Mouse (Mus musculus) limb, embryonic 15.5 days (tissue): ENCODE results near the gene Faap24. TPM values are rescaled to one million over a fixed set of nuclear protein-coding genes. Genes with fewer than 3 reads are reported as not detected.
A peak's percentile ranks its signal among the peaks of the same experiment; 100 is the strongest.

Experiments
- ATAC-seq: fragments of 200-750 bp; cut with Nextera tagmentation; 2 replicates; pipeline ENCODE4 v1.8.0; 2017; ENCODE audit warnings: low read depth, moderate TSS enrichment; ENCODE audit not compliant: insufficient number of reproducible peaks, low FRiP score, low TSS enrichment
- H3K27ac ChIP-seq: fragments of 300-500 bp; sonication (generic); 2 replicates; pipeline ENCODE4 v1.5.1; 2015; ENCODE audit warnings: moderate library complexity, mild to moderate bottlenecking, inconsistent platforms
- H3K27me3 ChIP-seq: fragments of 300-500 bp; sonication (generic); 2 replicates; pipeline ENCODE4 v1.6.1; 2015; ENCODE audit warnings: inconsistent platforms
- H3K36me3 ChIP-seq: fragments of 300-500 bp; sonication (generic); 2 replicates; pipeline ENCODE4 v1.6.1; 2015; ENCODE audit warnings: inconsistent platforms
- H3K4me1 ChIP-seq: fragments of 300-500 bp; sonication (generic); 2 replicates; pipeline ENCODE4 v1.6.1; 2015; ENCODE audit warnings: inconsistent platforms
- H3K4me2 ChIP-seq: fragments of 300-500 bp; sonication (generic); 2 replicates; pipeline ENCODE4 v1.6.1; 2015; ENCODE audit warnings: mild to moderate bottlenecking, inconsistent platforms
- H3K4me3 ChIP-seq: fragments of 300-500 bp; sonication (generic); 2 replicates; pipeline ENCODE4 v1.5.1; 2015; ENCODE audit warnings: mild to moderate bottlenecking, inconsistent platforms
- H3K9ac ChIP-seq: fragments of 300-500 bp; sonication (generic); 2 replicates; pipeline ENCODE4 v1.6.1; 2015; ENCODE audit warnings: inconsistent platforms
- H3K9me3 ChIP-seq: fragments of 300-500 bp; sonication (generic); 2 replicates; pipeline ENCODE4 v1.6.1; 2016; ENCODE audit warnings: inconsistent platforms
- WGBS: fragments of 180-500 bp; shearing (Covaris S2); methylation state at CpG from one replicate; pipeline ENCODE4 v1.1.7; 2015; 5-methylcytosine and 5-hydroxymethylcytosine counted together
- polyA plus RNA-seq: library from polyadenylated mRNA; unstranded; fragments of >200 nt; fragmentation: Nextera tagmentation; extraction: Ambion mirVana; gene quantifications from 2 replicates; pipeline ENCODE4 v1.2.1, GENCODE M21; 2015

Gene Faap24
- 15.6 and 16.0 TPM in 2 replicates for polyA plus RNA-seq

DNA sequence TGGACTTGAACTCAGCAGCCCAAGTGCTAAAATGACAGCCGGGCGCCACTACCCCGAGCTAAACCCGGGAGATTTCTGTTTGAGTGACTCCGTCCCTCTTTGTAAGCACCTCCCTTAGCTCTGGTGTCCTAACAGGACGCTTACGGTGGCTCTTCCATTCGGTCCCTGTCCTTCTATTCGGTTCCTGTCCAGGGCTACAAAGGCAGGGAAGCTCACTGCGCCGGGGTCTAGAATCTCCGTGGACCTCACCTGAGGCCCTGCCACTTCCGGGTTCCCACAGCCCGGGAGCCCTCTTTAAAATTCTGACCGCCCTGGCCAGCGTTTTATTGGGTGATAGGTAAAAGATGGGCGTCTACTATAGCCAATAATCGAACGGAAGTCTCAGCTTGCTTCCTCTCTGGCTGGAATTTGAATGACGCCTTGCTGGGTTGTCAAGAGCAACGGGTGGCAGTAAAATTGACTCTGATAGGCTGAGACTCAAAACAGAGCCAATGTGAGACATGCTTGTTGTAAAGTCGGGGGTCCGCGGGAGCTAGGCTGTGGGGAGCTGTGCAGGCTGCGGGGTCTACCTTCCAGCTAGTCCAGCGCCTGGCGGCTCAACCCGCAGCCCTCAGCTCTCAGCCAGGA, at the start of gene Faap24, which contains the start of gene Cep89:
Gene Faap24 (minus strand): TSS at position 295 of the 627 bp plus-strand sequence.
Gene Cep89 (plus strand): TSS at position 494 of the 627 bp plus-strand sequence.
- H3K27me3 ChIP-seq, result no peaks in the 10 kb centered on the region
- WGBS, result under 1% methylated on average over 28 of the region's 28 CpGs
- H3K4me3 ChIP-seq, result peak within 1 kb of the TSS; percentile 70
- H3K9ac ChIP-seq, result peak within 1 kb of the TSS; percentile 58
- H3K4me1 ChIP-seq, result peaks cover 17% of the 10 kb centered on the region
- H3K9me3 ChIP-seq, result no peaks in the 10 kb centered on the region
- peak; percentile 96 for ATAC-seq
- peaks cover 38% of the 10 kb centered on the region for H3K36me3 ChIP-seq
- H3K27ac ChIP-seq, result no peak within 1 kb of the TSS; the same call in 1 of the 2 replicates
- H3K4me2 ChIP-seq, result peak within 1 kb of the TSS; percentile 74

DNA sequence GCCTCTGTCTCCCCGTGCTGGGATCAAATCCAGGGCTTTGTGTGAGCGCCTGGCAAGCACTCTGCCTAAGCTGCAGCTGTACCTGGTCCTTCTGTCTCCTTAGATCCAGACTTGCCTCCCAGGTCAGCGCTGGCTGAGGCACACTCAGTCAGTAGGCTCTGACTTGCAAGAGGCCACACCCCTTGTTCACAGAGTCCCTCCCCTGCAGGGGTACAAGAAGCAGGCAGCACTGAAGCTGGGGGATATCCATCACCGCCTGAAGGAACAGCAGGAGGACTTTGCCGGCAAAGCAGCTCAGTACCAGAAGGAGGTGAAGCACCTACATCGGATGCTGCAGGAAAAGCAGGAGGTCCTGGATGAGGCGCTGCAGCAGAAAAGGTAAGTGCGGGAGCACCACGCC, 38.6 kb upstream of the Faap24 start:
- H3K4me2 ChIP-seq, result no peak overlapping the region
- no peaks in the 10 kb centered on the region for H3K9me3 ChIP-seq
- 82% methylated on average over 9 of the region's 9 CpGs for WGBS

DNA sequence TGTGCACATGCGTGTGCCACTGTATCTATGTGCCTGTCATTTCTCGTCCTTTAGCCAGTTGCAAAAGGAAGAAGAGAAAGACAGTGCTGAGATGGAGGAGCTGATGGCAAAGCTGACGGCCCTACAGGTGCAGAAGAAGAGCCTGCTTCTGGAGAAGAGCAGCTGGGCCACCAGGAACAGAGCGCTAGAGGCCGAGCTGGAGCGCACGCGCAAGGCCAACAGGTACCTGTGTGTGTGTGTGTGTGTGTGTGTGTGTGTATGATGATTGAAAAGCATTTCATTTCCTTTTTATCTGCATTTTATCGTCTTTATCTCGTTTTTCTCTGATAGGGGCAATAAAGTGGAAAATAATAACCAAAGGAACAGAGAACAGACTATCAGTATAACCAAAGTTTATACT, 31.5 kb upstream of the Faap24 start:
- Histone ChIP-seq H3K27me3 (no peaks in the 10 kb centered on the region), H3K36me3 (peaks cover 70% of the 10 kb centered on the region), H3K4me2 (no peak overlapping the region), H3K9ac (no peak overlapping the region), H3K27ac (no peak overlapping the region), H3K4me3 (no peak overlapping the region), H3K4me1 (no peaks in the 10 kb centered on the region), H3K9me3 (no peaks in the 10 kb centered on the region)
- 93% methylated on average over 10 of the region's 10 CpGs for WGBS
- no peak for ATAC-seq

More for the DNA sequence above, 38.6 kb upstream of the Faap24 start:
- Histone ChIP-seq H3K36me3 (peaks cover 83% of the 10 kb centered on the region), H3K4me1 (no peaks in the 10 kb centered on the region), H3K27me3 (no peaks in the 10 kb centered on the region), H3K4me3 (no peak overlapping the region), H3K27ac (no peak overlapping the region), H3K9ac (no peak overlapping the region)
- 0 out of 2 replicates have a peak, but pooled peaks have one; percentile 19 for ATAC-seq

DNA sequence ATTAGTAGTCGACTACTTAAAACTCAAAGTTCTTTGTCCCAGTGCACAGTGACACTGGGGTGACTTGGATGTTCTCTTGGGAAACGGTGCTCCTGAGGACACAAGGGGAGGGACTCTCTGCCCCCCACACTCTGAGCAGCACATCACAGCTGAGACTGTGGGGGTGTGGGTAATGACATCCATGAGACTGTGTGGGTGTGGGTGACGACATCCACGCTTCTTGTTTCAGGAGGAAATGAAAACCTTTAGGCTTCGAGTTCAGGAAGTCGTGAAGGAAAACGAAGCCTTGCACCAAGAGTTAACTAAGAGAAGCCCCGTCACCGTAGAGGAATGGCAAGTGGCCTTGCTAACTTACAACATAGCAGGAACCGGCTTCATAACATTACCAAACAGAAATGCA, 26.4 kb upstream of the Faap24 start:
- no peaks in the 10 kb centered on the region for H3K4me1 ChIP-seq
- no peak overlapping the region for H3K4me3 ChIP-seq
- no peaks in the 10 kb centered on the region for H3K27me3 ChIP-seq
- H3K9me3 ChIP-seq, result no peaks in the 10 kb centered on the region
- no peak overlapping the region for H3K4me2 ChIP-seq
- peaks cover 59% of the 10 kb centered on the region for H3K36me3 ChIP-seq
- 87% methylated on average over 10 of the region's 10 CpGs for WGBS
- no peak overlapping the region for H3K27ac ChIP-seq
- no peak for ATAC-seq
- no peak overlapping the region for H3K9ac ChIP-seq

DNA sequence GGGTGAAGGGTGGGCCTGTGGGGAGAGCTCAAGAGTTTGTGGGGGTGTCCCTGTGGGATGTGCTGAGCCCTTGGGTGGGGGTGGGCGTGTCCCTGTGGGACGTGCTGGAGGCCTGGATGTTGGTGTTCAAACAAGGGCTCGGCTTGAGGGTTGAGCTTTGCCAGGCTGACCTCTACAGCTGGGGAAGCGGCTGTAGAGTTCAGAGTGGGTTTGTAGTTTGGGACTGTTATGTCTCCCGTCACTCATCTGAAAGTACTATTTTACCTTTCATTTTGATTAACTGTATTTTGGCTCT, 20.0 kb upstream of the Faap24 start:
- Histone ChIP-seq H3K27me3 (no peaks in the 10 kb centered on the region), H3K4me2 (no peak overlapping the region), H3K27ac (no peak overlapping the region), H3K9me3 (no peaks in the 10 kb centered on the region), H3K9ac (no peak overlapping the region), H3K4me3 (no peak overlapping the region), H3K36me3 (peaks cover 43% of the 10 kb centered on the region), H3K4me1 (peaks cover 4% of the 10 kb centered on the region)
- 71% methylated on average over 5 of the region's 5 CpGs for WGBS
- ATAC-seq, result no peak

DNA sequence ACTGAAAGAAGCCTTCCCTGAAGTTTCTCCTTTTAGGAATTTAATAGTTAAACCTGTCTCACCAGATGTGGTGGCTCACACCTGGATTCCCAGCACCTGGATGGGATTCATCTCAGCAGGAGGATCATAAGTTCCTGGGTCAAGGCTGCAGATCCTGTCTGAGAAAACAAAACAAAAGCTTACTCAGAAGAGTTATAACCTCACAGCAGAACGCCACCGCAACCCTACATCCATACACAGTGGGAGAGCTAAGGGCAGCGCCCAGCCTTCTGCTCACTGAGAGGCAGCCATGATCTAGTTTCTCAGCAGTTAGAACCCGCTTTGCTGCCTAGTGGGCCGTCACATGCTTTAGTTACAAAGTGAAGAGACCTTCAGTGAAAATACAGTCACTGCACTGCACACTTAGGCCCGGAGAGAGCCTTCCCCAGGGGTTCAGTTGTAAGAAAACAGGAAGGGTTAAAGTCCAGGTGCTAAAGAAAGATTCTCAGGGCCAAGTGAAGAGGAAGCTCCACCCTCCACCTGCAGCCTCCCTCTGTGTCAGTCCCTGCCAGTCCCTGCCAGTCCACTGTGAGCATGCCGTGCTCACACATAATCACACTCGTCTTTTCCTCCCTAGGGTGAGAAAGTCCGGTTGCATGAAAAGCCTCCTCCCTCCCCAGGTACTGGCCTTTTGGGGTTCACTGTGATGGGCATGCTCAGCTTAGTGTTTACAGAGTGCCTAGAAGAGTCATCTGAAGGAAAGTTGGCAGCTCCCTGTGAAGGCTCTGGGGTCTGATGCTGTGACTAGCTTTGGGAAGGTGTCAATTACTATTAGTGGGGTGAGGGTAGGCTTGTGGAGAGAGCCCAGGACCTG, 19.4 kb upstream of the Faap24 start:
- Histone ChIP-seq H3K27me3 (no peaks in the 10 kb centered on the region), H3K9me3 (no peaks in the 10 kb centered on the region), H3K9ac (no peak overlapping the region), H3K4me1 (peaks cover 4% of the 10 kb centered on the region), H3K4me2 (no peak overlapping the region), H3K27ac (no peak overlapping the region), H3K4me3 (no peak overlapping the region), H3K36me3 (peaks cover 41% of the 10 kb centered on the region)
- 58% methylated on average over 9 of the region's 9 CpGs for WGBS
- no peak for ATAC-seq

DNA sequence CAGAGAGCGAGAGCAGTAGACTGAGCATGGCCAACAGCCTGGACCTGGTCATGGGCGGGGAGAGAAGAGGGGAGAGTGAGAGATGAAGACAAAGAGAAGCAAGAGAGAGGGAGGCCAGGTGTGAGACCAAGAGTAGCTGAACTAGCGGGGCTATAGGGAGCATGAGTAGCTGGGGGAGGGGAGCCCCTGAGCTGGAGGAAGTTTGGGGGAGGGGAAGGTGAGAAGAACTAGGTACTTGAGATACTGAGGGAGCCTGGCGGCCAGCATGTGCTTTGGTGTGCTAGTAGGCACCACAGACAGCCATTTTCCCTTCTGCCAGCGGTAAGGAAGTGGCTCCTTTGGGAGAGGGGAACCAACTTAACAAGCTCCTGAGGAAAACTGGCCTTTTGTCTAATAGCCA, 18.6 kb upstream of the Faap24 start:
- H3K36me3 ChIP-seq, result peaks cover 44% of the 10 kb centered on the region
- ATAC-seq, result no peak
- no peak overlapping the region for H3K4me3 ChIP-seq
- no peaks in the 10 kb centered on the region for H3K27me3 ChIP-seq
- WGBS, result 50% methylated on average over 5 of the region's 5 CpGs
- H3K9ac ChIP-seq, result no peak overlapping the region
- peak overlapping the region; percentile 27; the same call in 1 of the 2 replicates for H3K27ac ChIP-seq
- no peaks in the 10 kb centered on the region for H3K9me3 ChIP-seq
- peaks cover 4% of the 10 kb centered on the region for H3K4me1 ChIP-seq
- no peak overlapping the region for H3K4me2 ChIP-seq

DNA sequence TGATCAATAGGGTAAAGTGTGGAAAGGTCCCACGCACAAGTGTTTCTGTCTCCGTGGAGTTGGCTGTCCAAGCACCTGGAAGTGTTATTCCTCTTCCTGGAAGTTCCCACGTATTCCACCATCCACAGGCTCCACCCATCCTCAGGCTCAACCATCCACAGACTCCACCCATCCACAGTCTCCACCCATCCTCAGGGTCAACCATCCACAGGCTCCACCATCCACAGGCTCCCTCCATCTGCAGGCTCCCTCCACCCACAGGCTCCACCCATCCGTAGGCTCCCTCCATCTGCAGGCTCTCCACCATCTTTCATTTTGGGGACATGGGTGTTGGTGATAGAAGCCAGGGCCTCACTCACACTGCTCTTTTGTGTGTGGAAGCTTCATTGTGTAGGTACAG, 4.5 kb upstream of the Faap24 start:
- Histone ChIP-seq H3K27ac (no peak overlapping the region), H3K36me3 (peaks cover 64% of the 10 kb centered on the region), H3K27me3 (no peaks in the 10 kb centered on the region), H3K4me3 (no peak overlapping the region), H3K4me2 (no peak overlapping the region), H3K9me3 (no peaks in the 10 kb centered on the region), H3K4me1 (peaks cover 9% of the 10 kb centered on the region), H3K9ac (no peak overlapping the region)
- WGBS, result 93% methylated on average over 4 of the region's 4 CpGs
- no peak for ATAC-seq

DNA sequence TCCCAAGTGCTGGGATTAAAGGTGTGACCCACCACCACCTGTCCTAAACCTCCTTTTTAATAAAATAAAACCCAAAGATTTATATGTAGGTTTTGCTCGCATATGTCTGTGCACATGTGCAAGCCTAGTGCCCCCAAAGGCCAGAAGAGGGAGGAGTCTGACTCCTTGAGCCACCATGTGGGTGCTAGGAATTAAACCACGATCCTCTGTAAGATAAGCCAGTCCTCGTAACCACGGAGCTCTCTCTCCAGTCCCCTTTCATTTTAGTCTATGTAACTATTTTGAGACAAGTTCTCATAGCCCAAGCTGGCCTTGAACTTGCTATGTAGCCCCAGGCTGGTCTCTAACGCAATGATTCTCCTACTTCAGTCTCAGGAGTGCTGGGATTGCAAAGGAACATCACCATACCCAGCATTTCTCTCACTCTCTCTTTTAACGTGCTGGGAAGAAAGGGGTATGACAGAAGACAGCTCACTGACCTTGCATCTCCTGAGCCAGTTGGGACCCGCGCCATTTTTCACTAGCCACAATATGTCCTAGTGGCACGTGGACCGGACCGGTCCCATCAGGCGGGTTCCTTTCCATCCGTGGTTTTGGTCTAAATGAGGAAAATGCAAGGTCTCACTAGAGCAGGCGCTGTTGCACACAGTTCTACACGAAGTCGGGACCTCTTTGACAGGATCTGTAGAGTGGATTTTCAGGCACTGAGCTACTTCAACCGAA, 741 bp downstream of the Faap24 start:
- Histone ChIP-seq H3K4me2 (peak overlapping the region; percentile 74), H3K4me1 (peaks cover 17% of the 10 kb centered on the region), H3K36me3 (peaks cover 32% of the 10 kb centered on the region), H3K4me3 (peak overlapping the region; percentile 70), H3K27me3 (no peaks in the 10 kb centered on the region), H3K9me3 (no peaks in the 10 kb centered on the region), H3K9ac (peak overlapping the region; percentile 51), H3K27ac (no peak overlapping the region)
- WGBS, result 12% methylated on average over 17 of the region's 17 CpGs
- ATAC-seq, result no peak

DNA sequence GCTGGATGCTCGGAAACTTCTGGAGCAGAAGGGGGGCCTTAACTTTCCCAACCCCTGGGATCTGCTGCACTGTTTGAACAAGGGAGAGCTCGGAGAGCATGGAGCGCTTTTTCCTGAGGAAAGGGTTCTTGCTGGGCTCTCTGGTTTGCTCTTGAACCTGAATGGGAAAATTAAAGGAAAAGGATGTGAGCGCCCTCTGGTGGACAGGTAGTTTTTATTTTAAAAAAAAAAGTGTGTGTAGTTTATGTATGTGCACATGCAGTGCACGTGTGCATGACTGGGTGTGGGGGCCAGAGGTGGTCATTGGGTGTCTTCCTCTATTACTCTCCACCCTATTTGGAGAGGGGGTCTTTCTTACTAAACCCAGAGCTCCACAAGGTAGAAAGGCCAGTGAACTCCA, 3.7 kb downstream of the Faap24 start:
- ATAC-seq, result no peak
- Histone ChIP-seq H3K27ac (no peak overlapping the region), H3K27me3 (no peaks in the 10 kb centered on the region), H3K9me3 (no peaks in the 10 kb centered on the region), H3K4me2 (no peak overlapping the region), H3K9ac (no peak overlapping the region), H3K36me3 (peaks cover 14% of the 10 kb centered on the region), H3K4me1 (peaks cover 18% of the 10 kb centered on the region), H3K4me3 (no peak overlapping the region)
- 60% methylated on average over 5 of the region's 5 CpGs for WGBS

DNA sequence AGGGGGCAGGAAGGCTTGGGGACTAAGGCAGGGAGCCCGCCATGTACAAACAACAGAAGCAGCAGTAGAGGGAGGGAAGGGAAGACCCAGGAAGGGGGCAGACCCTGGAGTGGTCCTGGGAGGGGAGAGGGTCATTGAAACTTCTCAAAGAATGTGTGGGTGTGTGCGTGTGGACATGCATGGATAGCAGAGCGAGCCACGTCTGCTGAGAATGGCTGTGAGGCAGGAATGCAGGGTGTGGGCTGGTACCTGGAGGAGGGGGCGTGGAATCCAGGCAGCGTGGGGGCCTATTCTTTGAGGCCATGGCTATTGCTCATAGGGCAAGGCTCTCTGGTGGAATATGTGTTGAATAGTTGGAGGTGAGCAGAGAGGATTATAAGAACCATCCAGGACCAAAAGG, 7.9 kb downstream of the Faap24 start:
- Histone ChIP-seq H3K27me3 (no peaks in the 10 kb centered on the region), H3K9ac (no peak overlapping the region), H3K4me2 (no peak overlapping the region), H3K27ac (no peak overlapping the region), H3K4me3 (no peak overlapping the region), H3K36me3 (peaks cover 10% of the 10 kb centered on the region), H3K9me3 (no peaks in the 10 kb centered on the region), H3K4me1 (0 out of 2 replicates have a peak, but pooled peaks cover 3% of the 10 kb centered on the region)
- ATAC-seq, result no peak
- 64% methylated on average over 6 of the region's 6 CpGs for WGBS

DNA sequence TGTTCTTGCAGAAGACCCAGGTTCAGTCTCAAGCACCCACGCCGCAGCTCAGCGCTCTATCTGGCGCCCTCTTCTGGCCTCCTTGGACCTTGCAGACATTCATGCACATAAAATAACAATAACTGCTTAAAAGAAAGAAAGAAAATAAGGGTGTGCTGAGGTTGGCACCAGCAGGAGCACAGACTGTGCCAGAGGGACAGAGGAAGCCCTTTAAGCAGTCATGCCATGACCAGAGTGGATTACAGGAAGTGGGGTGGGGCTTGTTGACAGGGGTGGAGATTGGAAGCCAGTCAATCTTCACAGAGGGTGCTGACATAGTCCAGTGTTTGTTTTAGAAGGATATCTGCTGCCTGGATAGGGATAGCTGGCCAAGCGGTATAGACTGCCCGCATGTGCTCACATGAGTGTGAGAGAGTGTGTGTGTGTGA, 10.1 kb downstream of the Faap24 start:
- no peaks in the 10 kb centered on the region for H3K36me3 ChIP-seq
- no peaks in the 10 kb centered on the region for H3K9me3 ChIP-seq
- H3K4me1 ChIP-seq, result 0 out of 2 replicates have a peak, but pooled peaks cover 3% of the 10 kb centered on the region
- WGBS, result 68% methylated on average over 6 of the region's 6 CpGs
- no peak overlapping the region for H3K4me2 ChIP-seq
- no peaks in the 10 kb centered on the region for H3K27me3 ChIP-seq
- H3K27ac ChIP-seq, result no peak overlapping the region
- no peak for ATAC-seq
- H3K4me3 ChIP-seq, result no peak overlapping the region
- no peak overlapping the region for H3K9ac ChIP-seq
